Mouse (Mus musculus): Measurements from ENCODE around the gene Hoxc11.

GRCm38 (mm10) chr15:102979936-102980335 is 25.7 kb downstream of the Hoxc11 start:
- no peak for TF ChIP-seq EP300 (IDR thresholded peaks at IDR 0.05; ENCODE audit: low read length)
- TF ChIP-seq POLR2A (IDR thresholded peaks at IDR 0.05; ENCODE audit: low read depth, low read length), result no peak
- no peak for TF ChIP-seq E2F4 (IDR thresholded peaks at IDR 0.05; ENCODE audit: insufficient replicate concordance, low read depth, low read length)
- no peak for TF ChIP-seq MYC (IDR thresholded peaks at IDR 0.05; ENCODE audit: low read depth, low read length)
- no peak for TF ChIP-seq CTCF (conservative IDR thresholded peaks at IDR 0.05 in 1 of 2, IDR thresholded peaks at IDR 0.05 in 1 of 2; ENCODE audit: low read depth in 2 of 2, low read length in 2 of 2)
- TF ChIP-seq UBTF (IDR thresholded peaks at IDR 0.05; ENCODE audit: low read depth, low read length), result no peak
- TF ChIP-seq TCF12 (IDR thresholded peaks at IDR 0.05; ENCODE audit: low read depth, low read length), result no peak
- TF ChIP-seq USF1 (IDR thresholded peaks at IDR 0.05; ENCODE audit: low read depth, low read length), result no peak
- TF ChIP-seq ZMIZ1 (IDR thresholded peaks at IDR 0.05; ENCODE audit: low read depth, low read length), result no peak
- no peak for TF ChIP-seq POLR2AphosphoS2 (IDR thresholded peaks at IDR 0.05; ENCODE audit: low read depth, low read length)
